Mouse (Mus musculus) neural tube, embryonic 11.5 days (tissue): ENCODE data around the gene Mpig6b. TPM values are rescaled to one million over a fixed set of nuclear protein-coding genes. Genes with fewer than 3 reads are reported as not detected.

ENCODE experiments used
- ATAC-seq: fragments of 200-750 bp; cut with Nextera tagmentation; 2 replicates; pipeline ENCODE4 v1.8.0; 2017; ENCODE audit warnings: moderate number of reproducible peaks, mild to moderate bottlenecking, moderate TSS enrichment, moderate library complexity; ENCODE audit not compliant: insufficient read depth, low FRiP score, low TSS enrichment
- DNase-seq: peaks from one replicate; pipeline ENCODE4 v3.0.0-alpha.2; 2015; ENCODE audit warnings: low spot score
- H3K27ac ChIP-seq: fragments of 300-500 bp; sonication (generic); 2 replicates; pipeline ENCODE4 v1.5.1; 2014; ENCODE audit warnings: low read depth, mild to moderate bottlenecking, low read length
- H3K27me3 ChIP-seq: fragments of 300-500 bp; sonication (generic); 2 replicates; pipeline ENCODE4 v1.6.1; 2014; ENCODE audit warnings: mild to moderate bottlenecking, low read length, mixed read lengths; ENCODE audit not compliant: control insufficient read depth, insufficient read depth
- H3K36me3 ChIP-seq: fragments of 300-500 bp; sonication (generic); 2 replicates; pipeline ENCODE4 v1.6.1; 2014; ENCODE audit warnings: mild to moderate bottlenecking, low read length, moderate library complexity, mixed read lengths; ENCODE audit not compliant: control insufficient read depth, insufficient read depth
- H3K4me1 ChIP-seq: fragments of 300-500 bp; sonication (generic); 2 replicates; pipeline ENCODE4 v1.6.1; 2014; ENCODE audit warnings: low read length, mixed read lengths; ENCODE audit not compliant: control insufficient read depth, insufficient read depth
- H3K4me2 ChIP-seq: fragments of 300-500 bp; sonication (generic); 2 replicates; pipeline ENCODE4 v1.6.1; 2014; ENCODE audit warnings: low read depth, mild to moderate bottlenecking, moderate library complexity
- H3K4me3 ChIP-seq: fragments of 300-500 bp; sonication (generic); 2 replicates; pipeline ENCODE4 v1.5.1; 2014; ENCODE audit warnings: low read depth, low read length
- H3K9ac ChIP-seq: fragments of 300-500 bp; sonication (generic); 2 replicates; pipeline ENCODE4 v1.6.1; 2014; ENCODE audit warnings: mild to moderate bottlenecking, low read length
- H3K9me3 ChIP-seq: fragments of 300-500 bp; sonication (generic); 2 replicates; pipeline ENCODE4 v1.6.1; 2016; ENCODE audit warnings: low read length; ENCODE audit not compliant: control insufficient read depth
- WGBS: fragments of 180-500 bp; shearing (Covaris S2); extraction: QIAGEN DNeasy Blood & Tissue Kit; methylation state at CpG from one replicate; pipeline ENCODE4 v1.1.7; 2014; 5-methylcytosine and 5-hydroxymethylcytosine counted together
- polyA plus RNA-seq: library from polyadenylated mRNA; unstranded; fragments of >200 nt; fragmentation: Nextera tagmentation; extraction: Ambion mirVana; gene quantifications from 2 replicates; pipeline ENCODE4 v1.2.1, GENCODE M21; 2014

Mpig6b gene
- polyA plus RNA-seq, 1 experiment from 2014 or later: 1.5 TPM

DNA sequence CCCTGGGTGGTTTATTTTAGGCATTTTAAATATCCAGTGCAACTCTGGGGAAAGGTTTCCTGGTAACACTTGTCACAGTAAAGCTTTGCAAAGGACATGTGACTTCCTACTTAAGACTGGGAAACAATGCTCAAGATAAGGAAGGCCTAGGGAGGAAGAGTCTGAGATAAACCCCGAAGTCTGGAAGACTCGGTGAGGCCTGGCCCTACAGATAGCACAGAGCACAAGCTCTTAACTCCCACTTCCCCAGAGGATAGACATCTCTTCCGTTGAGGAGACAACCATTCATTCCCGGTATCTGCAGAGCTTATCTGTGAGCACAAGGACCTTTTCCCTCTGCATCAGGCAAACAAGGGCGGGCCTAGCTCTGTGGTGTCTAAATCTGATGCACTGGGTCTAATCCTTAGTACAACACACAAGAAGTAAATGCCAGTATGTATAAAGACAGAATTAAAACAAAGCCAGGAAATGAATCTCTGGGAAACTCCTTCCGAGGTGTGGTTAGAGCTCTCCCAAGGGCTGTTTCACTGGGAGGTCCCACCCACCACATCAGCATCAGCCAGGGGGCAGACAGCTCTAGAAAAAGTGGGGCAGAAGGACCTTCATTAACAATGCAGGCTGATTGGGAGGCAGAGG is 44.0 kb downstream of the Mpig6b start:
- no peaks in the 10 kb centered on the region for H3K9me3 ChIP-seq
- H3K36me3 ChIP-seq: no peaks in the 10 kb centered on the region
- whole genome bisulfite sequencing: 74% methylated on average over 6 of the region's 6 CpGs
- no peak overlapping the region for H3K4me3 ChIP-seq
- no peak overlapping the region for H3K4me2 ChIP-seq
- H3K9ac ChIP-seq: no peak overlapping the region
- H3K4me1 ChIP-seq: no peaks in the 10 kb centered on the region
- H3K27me3 ChIP-seq: no peaks in the 10 kb centered on the region
- H3K27ac ChIP-seq: no peak overlapping the region
- no peak for ATAC-seq
- DNase-seq: no peak

DNA sequence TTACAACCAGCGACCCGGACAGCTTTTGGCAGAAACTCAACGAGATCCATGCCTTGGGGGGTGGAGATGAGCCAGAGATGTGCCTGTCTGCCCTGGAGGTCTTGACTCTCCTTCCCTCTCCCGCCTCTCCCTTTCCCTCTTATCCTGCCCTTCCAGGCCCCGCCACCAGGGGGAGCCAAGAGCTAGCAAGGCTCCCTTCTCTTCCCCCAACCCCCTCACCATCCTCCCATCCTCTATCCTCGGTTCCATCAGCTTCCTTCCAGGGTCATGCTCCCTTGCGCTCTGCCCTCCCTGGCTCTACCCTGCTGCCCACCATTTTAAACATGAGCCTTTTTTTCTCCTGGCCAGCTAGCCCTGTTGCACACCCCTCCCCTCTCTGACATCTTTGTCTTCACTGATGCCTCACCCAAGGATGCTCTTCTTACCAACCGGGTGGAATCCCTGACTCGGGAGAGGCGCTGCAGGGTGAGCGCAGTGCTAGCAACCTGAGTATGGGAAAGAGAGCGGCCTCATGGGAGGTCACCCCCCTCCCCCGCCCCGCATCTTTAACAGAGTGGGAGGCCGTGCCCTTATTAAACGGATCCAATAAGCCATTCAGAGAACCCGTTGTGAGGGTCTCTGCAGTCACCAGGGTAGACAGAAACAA is 44.7 kb downstream of the Mpig6b start:
- Histone ChIP-seq H3K9ac (peak overlapping the region; percentile 24; the same call in 1 of the 2 replicates), H3K36me3 (no peaks in the 10 kb centered on the region), H3K9me3 (no peaks in the 10 kb centered on the region), H3K4me1 (no peaks in the 10 kb centered on the region), H3K27me3 (no peaks in the 10 kb centered on the region), H3K4me3 (no peak overlapping the region), H3K4me2 (no peak overlapping the region), H3K27ac (no peak overlapping the region)
- ATAC-seq: peak; percentile 51; the same call in 1 of the 2 replicates
- DNase-seq: peak; percentile 92
- WGBS: 14% methylated on average over 17 of the region's 17 CpGs

DNA sequence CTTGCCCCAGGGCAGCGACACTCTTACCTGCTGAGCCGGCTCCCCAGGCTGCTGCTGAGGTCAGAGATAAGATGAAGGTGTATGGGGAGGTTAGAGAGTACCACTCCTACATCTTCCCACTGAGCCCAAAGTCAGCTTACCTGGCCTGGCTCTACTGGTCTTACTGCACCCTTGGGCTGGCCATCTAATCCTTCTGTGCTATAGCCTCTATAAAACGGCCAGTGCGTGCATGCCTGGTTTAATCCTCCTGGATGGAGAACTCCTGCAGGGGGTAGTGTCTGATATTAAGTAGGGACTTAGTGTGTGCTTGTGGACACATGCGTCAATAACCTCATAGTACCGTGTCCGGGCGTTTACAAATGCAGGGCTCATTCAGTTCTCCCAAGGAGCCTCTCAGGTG is 45.4 kb downstream of the Mpig6b start:
- no peak for ATAC-seq
- H3K9ac ChIP-seq: no peak overlapping the region
- peaks cover 3% of the 10 kb centered on the region for H3K36me3 ChIP-seq
- no peaks in the 10 kb centered on the region for H3K27me3 ChIP-seq
- H3K9me3 ChIP-seq: no peaks in the 10 kb centered on the region
- H3K4me2 ChIP-seq: no peak overlapping the region
- H3K4me3 ChIP-seq: no peak overlapping the region
- 87% methylated on average over 8 of the region's 8 CpGs for whole genome bisulfite sequencing
- H3K27ac ChIP-seq: no peak overlapping the region
- DNase-seq: no peak
- H3K4me1 ChIP-seq: no peaks in the 10 kb centered on the region

DNA sequence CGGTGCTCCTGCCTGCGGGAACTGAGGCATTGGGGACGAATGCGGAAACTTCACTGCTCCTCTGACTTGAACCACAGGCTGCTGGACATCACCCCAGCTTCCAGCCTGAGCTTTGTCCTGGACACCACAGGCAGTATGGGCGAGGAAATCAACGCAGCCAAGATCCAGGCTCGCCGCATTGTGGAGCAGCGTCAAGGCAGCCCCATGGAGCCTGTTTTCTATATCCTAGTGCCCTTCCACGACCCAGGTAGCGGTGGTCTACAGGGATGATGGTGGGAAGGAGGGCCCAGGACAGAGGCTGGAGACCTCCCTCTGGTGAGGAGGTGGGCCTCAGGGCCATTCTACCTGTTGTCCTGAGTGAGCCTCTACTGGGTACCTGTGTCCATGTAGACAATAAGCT is 46.1 kb downstream of the Mpig6b start:
- no peaks in the 10 kb centered on the region for H3K9me3 ChIP-seq
- H3K4me3 ChIP-seq: no peak overlapping the region
- 78% methylated on average over 11 of the region's 11 CpGs for WGBS
- H3K4me2 ChIP-seq: no peak overlapping the region
- no peaks in the 10 kb centered on the region for H3K27me3 ChIP-seq
- no peak overlapping the region for H3K27ac ChIP-seq
- H3K9ac ChIP-seq: no peak overlapping the region
- H3K4me1 ChIP-seq: no peaks in the 10 kb centered on the region
- peaks cover 9% of the 10 kb centered on the region for H3K36me3 ChIP-seq
- ATAC-seq (no peak), DNase-seq (no peak)

DNA sequence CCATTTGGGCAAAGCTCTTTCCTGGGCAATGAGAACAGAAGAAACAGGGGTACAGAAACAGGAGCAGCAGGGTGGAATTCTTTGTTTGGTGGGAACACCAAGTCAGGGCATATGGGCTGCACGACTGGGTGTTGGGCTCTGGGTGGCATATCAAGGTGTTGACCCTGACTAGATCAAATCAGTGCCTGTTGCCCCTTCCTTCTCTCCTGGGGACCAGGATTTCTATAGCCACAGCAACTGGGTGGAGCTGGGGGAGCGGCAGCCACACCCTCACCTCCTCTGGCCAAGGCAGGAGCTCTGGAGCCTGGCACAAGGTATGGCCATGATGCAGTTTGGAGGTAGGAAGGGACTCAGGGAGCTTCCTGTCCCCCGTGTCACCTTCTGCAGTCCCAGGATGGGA is 47.8 kb downstream of the Mpig6b start:
- Histone ChIP-seq H3K27me3 (no peaks in the 10 kb centered on the region), H3K9ac (no peak overlapping the region), H3K36me3 (peaks cover 21% of the 10 kb centered on the region), H3K4me3 (no peak overlapping the region), H3K27ac (no peak overlapping the region), H3K4me1 (no peaks in the 10 kb centered on the region), H3K9me3 (no peaks in the 10 kb centered on the region), H3K4me2 (no peak overlapping the region)
- no peak for DNase-seq
- 80% methylated on average over 3 of the region's 3 CpGs for WGBS
- ATAC-seq: no peak

DNA sequence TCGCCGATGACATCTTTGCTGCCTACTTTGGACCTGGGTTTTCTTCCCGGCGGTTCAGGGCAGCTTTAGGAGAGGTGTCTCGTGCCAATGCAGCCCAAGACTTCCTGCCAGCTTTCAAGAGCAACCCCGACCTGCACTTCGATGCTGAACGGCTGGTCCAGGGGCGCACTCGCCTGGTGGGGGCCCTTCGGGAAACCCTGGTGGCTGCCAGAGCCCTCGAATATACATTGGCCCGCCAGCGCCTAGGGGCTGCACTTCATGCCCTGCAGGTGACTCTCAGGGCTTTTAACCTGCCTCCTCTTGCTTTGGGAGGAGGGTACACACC is 48.3 kb downstream of the Mpig6b start:
- H3K4me3 ChIP-seq: no peak overlapping the region
- no peak overlapping the region for H3K27ac ChIP-seq
- H3K27me3 ChIP-seq: no peaks in the 10 kb centered on the region
- H3K36me3 ChIP-seq: peaks cover 23% of the 10 kb centered on the region
- 77% methylated on average over 14 of the region's 14 CpGs for WGBS
- ATAC-seq: no peak
- DNase-seq: no peak
- H3K4me2 ChIP-seq: no peak overlapping the region
- H3K4me1 ChIP-seq: no peaks in the 10 kb centered on the region
- H3K9me3 ChIP-seq: no peaks in the 10 kb centered on the region
- no peak overlapping the region for H3K9ac ChIP-seq

DNA sequence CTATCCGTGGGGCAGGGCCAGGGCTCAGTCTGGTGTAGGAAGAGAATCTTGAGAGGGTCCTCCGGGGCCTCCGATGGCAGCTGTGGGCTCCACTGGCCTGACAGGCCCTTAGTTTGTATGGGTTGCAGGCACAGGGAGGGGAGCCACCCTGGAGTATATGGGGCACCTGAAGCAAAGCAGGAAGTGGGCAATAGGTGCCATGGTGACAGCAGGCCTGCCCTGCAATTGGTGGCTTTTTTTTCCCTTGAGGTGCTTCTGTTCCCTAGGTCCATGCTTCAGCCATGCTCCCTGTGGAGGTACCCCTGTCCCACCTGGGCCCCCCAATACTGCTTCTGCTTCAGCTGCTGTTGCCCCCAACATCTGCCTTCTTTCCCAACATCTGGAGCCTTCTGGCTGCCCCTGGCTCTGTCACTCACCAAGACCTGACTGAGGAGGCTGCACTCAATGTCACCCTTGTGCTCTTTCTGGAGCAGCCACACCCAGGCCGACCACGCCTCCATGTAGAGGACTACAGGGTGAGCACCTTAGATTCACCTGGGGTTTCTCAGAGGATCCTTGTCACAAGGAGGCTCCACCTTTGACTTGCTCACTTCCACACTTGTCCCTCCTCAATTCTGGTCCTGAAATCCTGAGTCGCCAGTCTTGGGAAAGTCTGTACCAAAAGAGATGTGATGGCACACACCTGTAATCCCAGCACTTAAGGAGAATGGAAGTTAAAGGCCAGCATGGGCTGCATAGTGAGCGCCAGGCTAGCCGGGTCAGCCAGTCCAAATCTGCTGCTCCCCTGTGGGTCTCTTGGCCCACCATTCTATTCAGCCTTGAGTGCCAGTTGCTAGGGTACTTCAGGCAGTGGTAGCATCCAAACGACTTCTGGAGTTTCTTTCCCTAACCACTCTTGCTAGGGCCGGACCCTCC is 48.9 kb downstream of the Mpig6b start:
- H3K27ac ChIP-seq: no peak overlapping the region

DNA sequence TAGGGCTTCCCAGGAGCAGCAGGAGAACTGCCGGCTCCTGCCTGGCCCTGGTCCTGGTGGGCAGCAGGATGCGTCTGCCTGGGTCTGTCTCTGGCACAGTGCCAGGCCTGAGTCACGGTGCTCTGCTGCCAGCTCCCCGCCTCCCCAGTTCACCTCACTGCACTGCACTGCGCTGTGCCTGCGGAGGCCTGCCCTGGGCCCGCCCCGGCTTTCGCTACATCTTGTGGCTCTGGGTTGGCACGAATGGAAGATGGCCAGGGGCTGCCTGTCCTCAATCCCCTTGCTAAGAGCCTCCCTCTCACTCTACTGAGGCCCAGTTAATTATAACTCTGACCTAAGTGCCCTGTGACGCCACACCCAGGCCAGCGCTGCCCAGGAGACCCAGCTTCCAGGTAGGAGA is 49.6 kb downstream of the Mpig6b start, which contains the start of gene Vwa7:
Gene Vwa7 (plus strand): TSS at position 204 of the 400 bp plus-strand sequence.
- Histone ChIP-seq H3K9me3 (no peaks in the 10 kb centered on the region), H3K27ac (no peak within 1 kb of the TSS)
- ATAC-seq: no peak

More for the DNA sequence above, 48.9 kb downstream of the Mpig6b start:
- no peak for DNase-seq
- 81% methylated on average over 10 of the region's 10 CpGs for WGBS
- H3K36me3 ChIP-seq: peaks cover 25% of the 10 kb centered on the region
- no peak overlapping the region for H3K9ac ChIP-seq
- H3K27me3 ChIP-seq: no peaks in the 10 kb centered on the region
- H3K4me1 ChIP-seq: no peaks in the 10 kb centered on the region
- no peak overlapping the region for H3K4me3 ChIP-seq
- H3K4me2 ChIP-seq: no peak overlapping the region
- no peak for ATAC-seq
- no peaks in the 10 kb centered on the region for H3K9me3 ChIP-seq

More for the DNA sequence above, 49.6 kb downstream of the Mpig6b start, which contains the start of gene Vwa7:
- Histone ChIP-seq H3K4me3 (no peak within 1 kb of the TSS), H3K27me3 (no peaks in the 10 kb centered on the region), H3K4me1 (no peaks in the 10 kb centered on the region), H3K4me2 (no peak within 1 kb of the TSS), H3K9ac (no peak within 1 kb of the TSS), H3K36me3 (peaks cover 31% of the 10 kb centered on the region)
- no peak for DNase-seq
- WGBS: 84% methylated on average over 12 of the region's 12 CpGs
